In the genomic region with DNA sequence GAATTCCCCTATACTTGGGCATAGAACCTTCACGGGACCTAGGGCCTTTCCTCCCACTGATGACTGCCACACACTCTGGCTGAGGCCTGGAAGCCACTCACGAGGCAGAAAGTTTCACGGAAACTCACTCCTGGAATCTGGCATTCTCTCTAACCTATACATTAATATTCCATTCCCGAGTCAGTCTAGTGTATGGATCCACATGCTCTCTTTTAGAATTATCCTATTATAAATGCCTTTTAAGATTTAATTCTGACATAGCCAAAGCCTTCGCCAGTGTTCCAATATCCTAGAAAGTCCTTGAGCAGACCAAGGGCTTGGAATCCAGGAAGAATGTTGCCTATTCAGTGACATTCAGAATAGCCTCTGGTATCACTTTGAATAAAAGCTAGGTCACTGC, we compare ENCODE assay signal across 26 mouse cellular contexts.
DNase-seq lines count a peak whose midpoint lies in the region; TF ChIP-seq lines count a peak whose summit lies in the region.
"Had no signal": no experiment of that assay in that cellular context is flagged by ENCODE, and none has a peak within 500 bp of the region (broad histone marks: within the 10 kb centered on the region; RNA-seq: fewer than 3 reads in every experiment).

No protein-coding gene starts in this region.

- in situ Hi-C loops in ES-E14 (cut with MboI; ENCODE audit: low sequenced_read_pairs in 2 of 2, unreplicated experiment in 2 of 2) = no loop called here

- TF ChIP-seq POLR2A in cerebellum, adult 2 months (IDR thresholded peaks at IDR 0.05; ENCODE audit: borderline replicate concordance, insufficient read depth, low read length) = no peak

- DNase-seq in ES-CJ7 (ENCODE audit: low read depth, low spot score) = peak; percentile 38
- no peak for DNase-seq in ES-E14 (ENCODE audit: low read depth, low spot score)
- DNase-seq in R1 (ENCODE audit: low read depth, low spot score) = peak; percentile 53
- DNase-seq in cerebellum, adult 2 months = no peak
- DNase-seq in frontal cortex, postnatal 14 days (ENCODE audit: low spot score in 2 of 2) = no peak
- DNase-seq in adrenal gland, postnatal 25 days = no peak
- DNase-seq: adrenal gland, adult 2 months; adrenal gland, postnatal 14 days; cerebellum, adult 18-20 months; cerebellum, adult 9-11 months; cerebellum, postnatal 25 days; forebrain, postnatal 0 days; gastrocnemius, postnatal 10 days; gastrocnemius, postnatal 36 days; heart, adult 18-20 months; heart, postnatal 14 days; heart, postnatal 4 days; kidney, adult 11 months; kidney, adult 8-10 months had no signal

- no peaks in the 10 kb centered on the region for H3K36me3 ChIP-seq in ES-E14 (ENCODE audit: control insufficient read depth, insufficient read depth, low read length, poor library complexity, severe bottlenecking)
- H3K36me3 ChIP-seq: embryonic facial prominence, embryonic 12.5 days; embryonic facial prominence, embryonic 15.5 days; G1E; heart, embryonic 10.5 days; heart, embryonic 13.5 days had no signal

- no peak overlapping the region for H3K4me3 ChIP-seq in ES-E14 (ENCODE audit: insufficient read depth in 1 of 2, low read depth in 1 of 2, low read length in 2 of 2, poor library complexity in 1 of 2, severe bottlenecking in 1 of 2)
- H3K4me3 ChIP-seq in cerebellum, adult 2 months (replicated peaks; ENCODE audit: insufficient read depth, low read depth, low read length) = no peak overlapping the region
- H3K4me3 ChIP-seq: embryonic facial prominence, embryonic 12.5 days; embryonic facial prominence, embryonic 15.5 days; heart, embryonic 10.5 days; heart, embryonic 13.5 days had no signal

- TF ChIP-seq CTCF in cerebellum, adult 2 months (IDR thresholded peaks at IDR 0.05; ENCODE audit: borderline replicate concordance, insufficient read depth, low read depth, low read length) = no peak

- 67% methylated on average over 5 of the region's 5 CpGs for WGBS in cerebellum, adult 2 months

- no peaks in the 10 kb centered on the region for H3K27me3 ChIP-seq in cerebellum, adult 2 months (ENCODE audit: control insufficient read depth, insufficient read depth, low read length)
- H3K27me3 ChIP-seq: embryonic facial prominence, embryonic 12.5 days; embryonic facial prominence, embryonic 15.5 days; heart, embryonic 13.5 days had no signal

- H3K9me3 ChIP-seq in ES-E14 (ENCODE audit: control insufficient read depth, insufficient read depth, low read depth, low read length) = no peaks in the 10 kb centered on the region
- H3K9me3 ChIP-seq: embryonic facial prominence, embryonic 12.5 days; embryonic facial prominence, embryonic 15.5 days; G1E; heart, embryonic 10.5 days; heart, embryonic 13.5 days had no signal

- H3K4me1 ChIP-seq in ES-E14 (ENCODE audit: control insufficient read depth in 2 of 2, insufficient read depth in 2 of 2, low read length in 2 of 2, poor library complexity in 1 of 2) = no peaks in the 10 kb centered on the region
- peaks cover 3% of the 10 kb centered on the region; the same call in 1 of the 2 replicates for H3K4me1 ChIP-seq in cerebellum, adult 2 months (ENCODE audit: control insufficient read depth, insufficient read depth, low read length)
- H3K4me1 ChIP-seq: embryonic facial prominence, embryonic 12.5 days; heart, embryonic 10.5 days had no signal

- H3K27ac ChIP-seq in ES-E14 (ENCODE audit: insufficient read depth, low read depth, low read length, poor library complexity, severe bottlenecking) = peak overlapping the region; percentile 71
- no peak overlapping the region for H3K27ac ChIP-seq in cerebellum, adult 2 months (ENCODE audit: insufficient read depth, low read length)
- H3K27ac ChIP-seq: embryonic facial prominence, embryonic 12.5 days; embryonic facial prominence, embryonic 15.5 days; heart, embryonic 10.5 days; heart, embryonic 13.5 days; hindbrain, embryonic 14.5 days; hindbrain, postnatal 0 days had no signal

- H3K9ac ChIP-seq in ES-E14 (ENCODE audit: insufficient read depth, low read depth, low read length, poor library complexity, severe bottlenecking) = no peak overlapping the region
- H3K9ac ChIP-seq: embryonic facial prominence, embryonic 12.5 days; embryonic facial prominence, embryonic 15.5 days; forebrain, postnatal 0 days; heart, embryonic 13.5 days; hindbrain, embryonic 14.5 days had no signal

TF ChIP-seq in ES-E14, 5 proteins besides CTCF, POLR2A, EP300 and RAD21:
- TF ChIP-seq HCFC1 (IDR thresholded peaks at IDR 0.05; ENCODE audit: borderline replicate concordance, insufficient read depth, low read length) (no peak), MAFK (IDR thresholded peaks at IDR 0.05; ENCODE audit: insufficient read depth, low read depth, low read length) (no peak), ZC3H11A (IDR thresholded peaks at IDR 0.05; ENCODE audit: borderline replicate concordance, low read depth, low read length) (no peak), ZNF384 (IDR thresholded peaks at IDR 0.05; ENCODE audit: low read depth, low read length) (no peak), CHD2 (IDR thresholded peaks at IDR 0.05; ENCODE audit: low read depth, low read length) (no peak)

Comparison
In these comparisons a context has a peak if more than half of its experiments do, and no peak if none do; other contexts are left out.
1. DNase-seq: peak in ES-CJ7 (single experiment) and R1 (single experiment); none in ES-E14 (single experiment), cerebellum, adult 2 months (0 of 2), frontal cortex, postnatal 14 days (0 of 2) and adrenal gland, postnatal 25 days (single experiment).